Mouse (Mus musculus): ENCODE measurements at regions not wholly inside any gene's neighbourhood (a gene's known extent, or its start where the extent isn't known, plus 50 kb on each side); places are given as distances from the start of the nearest gene placed in this dataset.

DNA sequence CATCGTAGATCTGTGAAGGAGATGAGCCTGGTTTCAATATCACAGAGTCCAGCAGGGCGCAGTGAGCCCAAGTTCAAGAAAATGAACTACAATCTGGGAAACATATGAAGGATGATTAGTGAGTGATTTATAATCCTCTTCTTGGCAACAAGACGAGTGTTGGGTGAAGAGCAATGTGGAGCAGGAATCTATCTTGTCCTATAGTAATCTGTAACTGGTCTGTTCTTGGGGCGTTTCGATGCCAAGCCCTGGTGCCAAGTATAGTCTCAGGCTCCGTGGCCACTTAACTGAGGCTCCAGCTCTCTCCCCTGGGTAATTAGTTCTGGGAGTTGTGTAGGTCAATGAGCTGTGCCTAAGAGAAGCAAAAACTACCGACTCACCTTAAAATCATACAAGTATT, 154.4 kb upstream of the Gorab start:
- DNase-seq (ENCODE audit: low spot score): no peak

DNA sequence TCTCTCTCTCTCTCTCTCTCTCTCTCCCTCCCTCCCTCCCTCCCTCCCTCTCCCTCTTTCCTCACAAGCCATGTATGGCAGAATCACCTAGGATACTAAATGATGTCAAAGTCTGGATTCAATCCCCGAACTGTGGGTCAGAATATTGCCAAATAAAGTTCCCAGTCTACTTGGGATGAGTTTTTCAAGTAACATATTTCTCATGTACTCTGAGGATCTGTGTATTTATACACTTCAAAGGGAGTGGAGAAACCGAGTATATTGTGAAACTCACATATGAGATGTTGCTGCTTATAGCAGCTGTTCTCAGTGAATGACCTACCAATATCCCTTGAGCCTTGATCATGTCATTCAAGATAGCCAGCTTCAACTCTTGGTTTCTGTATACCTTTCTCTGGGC, 151.7 kb upstream of the Gorab start:
- DNase-seq (ENCODE audit: low spot score): no peak

DNA sequence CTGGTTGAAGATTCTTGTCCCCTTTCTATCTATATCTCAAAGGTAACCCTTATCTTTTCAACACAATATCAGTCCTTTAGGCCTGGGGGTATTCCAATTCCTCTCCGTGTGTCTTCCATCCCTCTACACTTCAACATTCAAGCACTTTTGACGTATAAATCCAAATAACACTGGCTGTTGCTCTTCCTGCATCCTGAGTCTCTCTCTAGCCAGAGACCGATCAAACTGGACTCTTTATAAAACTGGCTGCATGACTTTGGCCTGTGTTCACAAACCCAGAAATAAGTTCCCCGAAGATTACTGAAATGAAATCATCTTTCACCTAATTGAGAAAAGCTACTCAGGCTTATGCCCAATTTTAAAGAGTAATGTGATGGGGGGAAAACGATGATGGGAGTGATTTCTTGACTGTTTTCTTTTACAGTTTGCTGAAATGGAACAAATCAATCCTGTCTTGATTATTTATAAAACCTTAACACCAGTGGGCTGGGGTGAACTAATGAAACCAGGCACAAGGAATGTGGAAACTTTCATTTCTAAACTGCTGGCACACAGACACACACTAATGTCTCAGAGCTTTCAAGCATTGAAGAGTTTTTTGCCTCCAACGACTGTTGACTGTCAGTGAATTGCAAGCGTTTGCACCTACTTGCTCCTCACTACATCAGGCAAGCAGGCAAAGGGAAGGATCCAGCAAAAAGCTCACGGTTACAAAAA, 135.5 kb upstream of the Gorab start:
- no peak for DNase-seq (ENCODE audit: low spot score)

DNA sequence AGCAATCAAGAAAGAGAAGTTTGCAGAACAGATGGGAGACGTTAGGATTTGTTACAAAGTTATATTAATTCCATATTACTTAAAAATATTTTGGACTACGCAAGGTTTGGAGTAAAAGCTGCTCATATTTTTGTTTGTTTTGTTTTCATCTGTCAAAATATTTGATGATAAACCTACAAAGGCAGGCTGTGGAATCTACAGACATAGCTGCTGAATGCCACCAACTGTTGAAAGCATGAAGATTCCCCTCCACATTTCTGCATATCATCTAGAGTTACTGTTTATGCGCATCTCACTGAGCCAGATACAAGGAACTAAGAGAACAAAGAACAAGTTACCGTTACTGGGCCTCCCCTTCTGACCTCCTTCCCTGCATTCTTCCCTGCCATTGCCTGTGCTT, 127.1 kb upstream of the Gorab start:
- DNase-seq (ENCODE audit: low spot score): no peak

DNA sequence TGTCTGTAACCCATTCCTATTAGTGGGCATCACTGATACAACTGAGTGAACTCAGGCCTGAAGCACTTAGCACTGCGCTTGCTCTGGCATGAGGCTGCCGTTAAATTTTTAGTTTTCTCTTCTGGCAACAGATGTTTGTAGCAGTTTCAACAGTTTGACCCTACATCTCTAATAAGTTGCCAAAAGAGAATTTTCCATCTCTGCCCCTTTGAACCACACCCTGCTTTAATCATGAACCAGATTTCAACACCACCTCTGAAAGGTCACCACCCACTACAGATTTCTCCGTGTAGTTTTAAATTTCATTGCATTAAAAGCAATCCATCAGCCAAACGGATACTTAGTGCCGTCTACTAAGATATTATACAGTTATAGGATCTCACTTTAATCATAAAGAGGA, 114.5 kb upstream of the Gorab start:
- no peak for DNase-seq (ENCODE audit: low spot score)

DNA sequence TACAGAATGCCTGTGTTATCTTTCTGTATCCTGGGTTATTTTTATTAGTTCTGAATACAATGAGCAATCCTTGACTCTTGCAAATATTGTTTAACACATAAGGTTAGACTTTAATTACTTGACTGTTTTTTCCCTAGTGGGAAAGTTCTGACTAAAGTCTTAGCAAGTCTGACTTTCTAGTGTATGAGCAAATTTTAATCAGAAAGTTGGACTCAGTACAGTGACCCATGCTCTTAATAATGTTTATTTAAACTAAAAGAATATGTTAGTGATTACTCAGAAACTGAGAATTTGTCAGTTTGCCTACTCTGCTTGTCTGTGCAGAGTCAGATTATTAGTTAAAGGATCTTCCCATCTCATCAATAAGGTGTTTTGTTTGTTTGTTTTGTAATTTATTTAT, 109.4 kb upstream of the Gorab start:
- no peak for DNase-seq (ENCODE audit: low spot score)

DNA sequence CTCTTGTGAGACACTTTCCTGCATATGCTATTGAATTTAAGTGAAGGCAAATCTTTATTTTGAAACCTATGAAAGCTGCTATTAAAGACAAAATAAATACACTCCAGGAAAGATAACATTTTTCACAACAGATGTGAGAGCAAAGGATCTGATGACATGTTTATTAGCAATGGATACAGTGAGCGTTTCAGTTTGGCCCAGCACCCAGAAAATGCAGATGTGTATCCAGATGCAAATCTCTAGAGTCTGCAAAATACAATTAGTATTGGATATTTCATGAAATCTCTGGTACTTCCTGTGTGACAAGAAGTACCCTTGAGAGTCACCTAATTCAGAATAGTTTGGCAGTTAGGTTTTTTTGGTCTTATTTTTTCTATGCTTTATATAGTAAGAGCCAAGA, 108.5 kb upstream of the Gorab start:
- no peak for DNase-seq (ENCODE audit: low spot score)

DNA sequence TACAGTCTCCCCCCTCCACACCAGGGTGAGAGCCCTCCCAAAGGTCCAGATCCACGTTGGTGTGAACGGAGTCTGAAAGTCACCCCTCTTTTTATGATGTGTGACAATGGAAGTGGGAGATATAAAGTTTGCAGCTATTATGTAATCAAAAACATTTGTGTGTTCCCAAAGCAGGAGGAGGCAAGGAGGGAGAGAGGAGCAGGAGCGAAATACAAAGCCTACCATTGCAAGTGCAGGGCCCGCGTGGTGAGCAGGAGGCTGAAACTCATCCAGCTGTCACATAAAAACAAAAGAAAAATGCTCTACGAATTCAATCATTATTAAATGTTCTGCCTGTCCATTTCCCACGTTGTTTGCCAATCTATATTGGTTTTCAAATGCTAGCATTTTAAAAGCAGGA, 101.6 kb upstream of the Gorab start:
- DNase-seq (ENCODE audit: low spot score): no peak

DNA sequence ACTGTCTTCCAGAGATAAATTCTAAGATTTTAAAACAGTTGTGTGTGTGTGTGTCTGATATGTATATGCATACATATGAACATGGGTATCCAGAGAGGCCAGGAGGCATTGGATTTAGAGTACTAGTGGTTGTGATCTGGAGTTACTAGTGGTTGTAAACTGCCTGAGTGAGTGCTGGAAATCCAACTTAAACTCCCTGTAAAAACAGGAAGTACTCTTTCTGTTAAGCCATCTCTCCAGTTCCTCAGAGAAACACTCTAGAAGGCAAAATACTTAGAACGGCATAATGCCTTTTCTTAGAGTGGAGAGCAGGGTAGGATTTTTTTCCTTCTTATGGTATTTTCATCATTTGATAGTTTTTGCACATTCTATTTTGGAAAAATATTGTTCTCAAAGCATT, 99.1 kb upstream of the Gorab start:
- no peak for DNase-seq (ENCODE audit: low spot score)

DNA sequence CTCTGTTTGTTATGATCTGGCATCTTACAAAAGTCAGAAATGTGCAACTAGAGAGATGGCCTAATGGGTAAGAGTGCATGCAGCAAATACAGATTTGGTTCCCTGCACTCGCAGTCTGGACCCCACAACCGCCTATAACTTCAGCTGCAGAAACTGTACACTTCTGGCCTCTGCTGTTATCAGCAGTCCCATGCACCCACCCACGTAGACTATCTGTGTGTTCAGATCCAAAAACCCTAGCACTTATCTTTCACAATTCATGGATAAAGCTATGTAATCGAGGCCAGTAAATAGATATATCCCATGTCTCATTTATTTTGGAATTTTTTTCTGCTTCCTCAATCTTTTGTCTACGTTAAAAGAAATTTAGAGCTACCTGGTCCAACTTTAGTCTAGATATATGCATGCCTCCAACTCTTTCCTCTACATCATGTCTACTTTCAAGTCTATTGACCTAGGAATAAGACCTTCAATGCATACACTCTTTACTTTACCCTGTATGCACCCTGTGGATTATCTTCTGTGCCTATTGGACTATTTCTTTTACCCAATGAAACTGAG, 95.0 kb upstream of the Gorab start:
- DNase-seq (ENCODE audit: low spot score): no peak

DNA sequence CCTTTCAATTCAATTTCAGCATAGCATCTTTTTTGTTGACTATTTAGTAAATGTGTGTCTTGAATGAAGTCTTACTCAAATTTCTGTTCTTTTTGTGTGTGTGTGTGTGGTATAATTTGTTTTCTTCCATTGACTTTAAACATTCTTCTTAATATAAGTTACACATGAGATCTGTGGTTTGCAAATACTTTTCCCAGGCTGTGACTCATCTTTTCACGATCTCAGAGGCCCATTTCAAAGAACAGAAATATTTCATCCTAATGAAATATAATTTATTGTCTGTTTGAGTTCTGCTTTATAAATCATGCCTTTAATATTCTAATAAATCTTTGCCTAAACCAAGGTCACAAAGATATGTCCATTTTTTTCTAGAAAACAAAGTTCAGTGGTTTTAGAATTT, 92.9 kb upstream of the Gorab start:
- no peak for DNase-seq (ENCODE audit: low spot score)

DNA sequence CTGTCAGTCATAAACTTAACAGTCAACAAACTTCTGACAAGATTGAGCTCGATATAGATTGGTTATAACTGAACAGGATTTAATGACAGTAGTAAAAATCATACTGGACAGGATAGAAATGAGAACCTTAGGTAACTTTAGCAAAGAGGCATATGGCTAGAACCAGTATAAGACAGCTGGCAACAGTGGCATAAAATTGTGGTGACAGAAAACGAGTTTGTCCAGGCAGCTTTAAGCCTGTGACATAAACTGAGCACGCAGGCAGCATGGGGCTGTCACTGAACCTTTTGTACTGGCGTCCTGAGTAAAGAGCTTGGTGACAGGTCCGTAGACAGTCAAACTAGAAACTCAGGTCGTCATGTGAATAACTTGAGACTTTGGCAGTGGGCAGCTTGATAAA, 85.1 kb upstream of the Gorab start:
- DNase-seq (ENCODE audit: low spot score): no peak

DNA sequence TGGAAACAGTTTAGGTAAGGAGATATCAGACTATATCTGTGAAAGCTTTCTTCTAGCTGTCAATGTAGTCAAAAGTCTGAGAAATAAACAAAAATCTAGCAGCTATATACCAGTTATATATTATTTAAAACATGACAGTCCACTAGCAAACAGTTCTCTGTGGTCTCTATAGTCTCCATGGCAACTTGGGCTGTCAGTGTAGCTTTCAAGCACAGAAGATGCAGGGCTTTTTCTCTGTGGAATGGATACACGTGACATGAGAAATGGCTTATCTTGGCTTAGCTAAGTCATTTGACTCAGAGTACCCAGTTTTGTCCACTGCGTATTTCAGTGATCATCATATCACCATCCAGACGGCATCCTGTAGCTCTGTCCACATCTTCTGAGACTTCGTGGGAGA, 84.6 kb upstream of the Gorab start:
- no peak for DNase-seq (ENCODE audit: low spot score)

DNA sequence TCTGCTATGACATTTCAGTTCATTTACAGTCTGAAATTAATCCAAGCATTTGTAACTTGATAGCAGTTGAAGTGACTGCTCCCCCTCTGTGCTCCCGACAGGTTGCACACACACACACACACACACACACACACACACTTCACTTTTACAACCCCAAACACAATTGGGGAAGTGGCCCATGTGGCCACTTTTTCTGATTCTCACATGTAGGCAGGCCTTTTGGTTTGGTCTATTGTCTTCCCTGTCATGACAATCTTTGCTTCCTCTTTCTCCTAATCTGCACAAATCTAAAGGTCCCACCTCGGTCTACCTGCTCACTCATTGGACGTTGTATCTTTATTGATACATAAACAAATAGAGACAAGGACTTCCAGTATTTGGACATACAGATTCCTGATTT, 79.6 kb upstream of the Gorab start:
- no peak for DNase-seq (ENCODE audit: low spot score)

DNA sequence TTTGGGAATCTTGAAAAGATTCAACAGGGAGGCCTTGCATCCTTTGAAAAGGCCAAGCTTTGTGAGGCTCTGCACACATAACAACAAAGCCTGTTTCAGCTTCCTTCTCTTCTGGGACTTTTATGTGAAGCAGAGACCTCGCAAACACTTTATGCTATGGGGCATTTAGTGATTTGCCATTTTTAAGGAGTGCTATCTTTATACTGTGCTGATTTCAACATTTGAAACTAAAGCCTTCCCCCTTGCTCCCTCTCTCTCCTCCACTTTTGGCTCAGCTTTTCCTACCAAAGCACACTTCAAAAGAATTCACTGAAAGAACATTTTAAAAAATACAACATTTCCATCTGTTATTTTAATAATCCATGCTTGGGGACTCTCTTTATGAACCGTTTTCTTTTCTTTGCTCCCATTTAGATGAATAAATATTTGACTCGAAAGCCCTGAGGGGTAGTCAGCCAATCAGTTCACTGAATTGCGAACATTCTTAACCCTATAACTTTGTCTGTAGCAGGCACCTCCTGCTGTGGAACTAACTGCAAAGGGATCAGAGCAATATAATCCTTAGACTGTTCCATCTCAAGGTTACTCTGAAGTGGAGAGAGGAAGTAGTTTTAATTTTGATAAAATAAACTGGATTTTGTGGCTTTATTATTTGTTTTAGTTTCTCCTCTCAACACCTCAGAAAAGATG, 74.2 kb upstream of the Gorab start:
- DNase-seq (ENCODE audit: low spot score): no peak

DNA sequence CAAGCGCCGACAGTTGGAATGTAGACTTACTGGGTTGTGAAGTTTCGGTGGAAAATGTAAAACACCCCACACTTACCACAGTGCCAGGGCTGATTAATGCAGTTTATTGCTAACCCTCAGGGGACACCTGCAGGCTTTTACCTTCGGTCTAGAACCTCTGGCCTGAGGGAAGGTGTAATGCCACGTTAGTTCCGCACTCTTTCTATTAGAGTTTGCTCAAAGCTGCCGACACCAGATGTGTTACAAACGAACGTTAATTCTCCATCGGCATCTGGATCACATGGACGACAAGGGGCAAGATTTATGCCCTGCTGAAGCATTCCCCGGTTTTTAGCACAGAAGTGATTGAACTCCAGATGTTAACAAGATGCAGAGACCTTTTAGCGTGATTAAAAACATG, 57.7 kb upstream of the Gorab start:
- DNase-seq (ENCODE audit: low spot score): no peak

DNA sequence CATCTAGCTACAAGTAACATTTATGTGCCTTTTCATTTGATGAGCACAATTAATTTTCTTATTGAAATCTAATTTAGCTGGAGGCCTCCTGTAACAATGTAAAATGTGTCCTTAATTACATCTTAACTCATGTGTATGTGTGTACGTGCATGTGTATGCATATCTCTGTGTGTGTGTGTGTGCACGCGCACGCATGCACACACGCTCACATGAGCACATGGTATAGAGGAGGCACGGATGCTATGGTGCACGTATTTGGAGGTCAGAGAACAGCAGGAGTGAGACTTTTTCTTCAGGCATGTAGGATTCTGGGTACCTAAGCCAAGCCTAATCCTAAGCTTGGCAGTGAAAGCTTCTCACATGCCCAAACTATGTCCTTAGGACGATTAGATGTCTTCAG, 52.9 kb upstream of the Gorab start:
- no peak for DNase-seq (ENCODE audit: low spot score)
